Mouse (Mus musculus) lung, embryonic 16.5 days (tissue): Measurements from ENCODE around the gene Zfp282. TPM values are rescaled to one million over a fixed set of nuclear protein-coding genes. Genes with fewer than 3 reads are reported as not detected.

Experiments
- ATAC-seq: fragments of 200-750 bp; cut with Nextera tagmentation; 2 replicates; pipeline ENCODE4 v1.8.0; 2017; ENCODE audit warnings: low read depth, mild to moderate bottlenecking, moderate library complexity
- H3K27ac ChIP-seq: fragments of 300-500 bp; sonication (generic); 2 replicates; pipeline ENCODE4 v1.5.1; 2014; ENCODE audit warnings: mild to moderate bottlenecking, control low read depth, low read length
- H3K27me3 ChIP-seq: fragments of 300-500 bp; sonication (generic); 2 replicates; pipeline ENCODE4 v1.6.1; 2014; ENCODE audit warnings: low read depth, low read length, mixed read lengths; ENCODE audit not compliant: control insufficient read depth, insufficient read depth
- H3K36me3 ChIP-seq: fragments of 300-500 bp; sonication (generic); 2 replicates; pipeline ENCODE4 v1.6.1; 2014; ENCODE audit warnings: low read length; ENCODE audit not compliant: control insufficient read depth, insufficient read depth
- H3K4me1 ChIP-seq: fragments of 300-500 bp; sonication (generic); replicated peaks from 2 replicates; pipeline ENCODE4 v1.6.1; 2014; ENCODE audit warnings: low read length, mixed read lengths; ENCODE audit not compliant: control insufficient read depth, insufficient read depth
- H3K4me2 ChIP-seq: fragments of 300-500 bp; sonication (generic); 2 replicates; pipeline ENCODE4 v1.6.1; 2014; ENCODE audit warnings: low read depth, low read length, control low read depth
- H3K4me3 ChIP-seq: fragments of 300-500 bp; sonication (generic); 2 replicates; pipeline ENCODE4 v1.5.1; 2014; ENCODE audit warnings: mild to moderate bottlenecking, low read length, control low read depth
- H3K9ac ChIP-seq: fragments of 300-500 bp; sonication (generic); 2 replicates; pipeline ENCODE4 v1.6.1; 2014; ENCODE audit warnings: low read length, control low read depth
- H3K9me3 ChIP-seq: fragments of 300-500 bp; sonication (generic); 2 replicates; pipeline ENCODE4 v1.6.1; 2016; ENCODE audit warnings: low read length; ENCODE audit not compliant: control insufficient read depth
- WGBS: fragments of 180-500 bp; shearing (Covaris S2); extraction: QIAGEN DNeasy Blood & Tissue Kit; methylation state at CpG from one replicate; pipeline ENCODE4 v1.1.7; 2014; 5-methylcytosine and 5-hydroxymethylcytosine counted together
- polyA plus RNA-seq: library from polyadenylated mRNA; unstranded; fragments of >200 nt; fragmentation: Nextera tagmentation; extraction: Ambion mirVana; gene quantifications from 2 replicates; pipeline ENCODE4 v1.2.1, GENCODE M21; 2015

Zfp282 gene
- polyA plus RNA-seq, 1 experiment from 2014 or later: 14.3 TPM

DNA sequence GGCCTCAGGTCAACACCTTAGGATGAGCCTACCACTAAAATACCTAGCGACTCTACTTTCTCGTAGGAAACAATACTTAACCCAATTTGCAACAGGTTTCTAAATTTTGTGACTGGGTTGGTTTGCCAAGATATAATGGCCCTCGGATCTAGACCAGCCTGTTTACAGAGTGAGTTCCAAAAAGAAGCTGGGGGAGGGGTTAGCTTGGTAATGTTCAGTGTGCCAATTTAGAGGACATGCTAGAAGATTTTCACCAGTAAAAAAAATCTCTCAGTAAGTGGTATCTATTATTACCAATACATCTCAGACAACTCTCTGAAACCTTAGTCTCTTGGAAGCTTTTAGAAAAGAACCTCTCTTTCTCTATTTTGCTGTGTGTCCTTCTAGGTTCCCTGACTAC is 66.7 kb downstream of the Zfp282 start:
- Histone ChIP-seq H3K9ac (peak overlapping the region; percentile 78), H3K9me3 (no peaks in the 10 kb centered on the region), H3K4me3 (peak overlapping the region; percentile 56), H3K4me1 (peaks cover 3% of the 10 kb centered on the region), H3K27me3 (no peaks in the 10 kb centered on the region), H3K36me3 (peaks cover 5% of the 10 kb centered on the region), H3K27ac (no peak overlapping the region), H3K4me2 (peak overlapping the region; percentile 86)
- no peak for ATAC-seq
- WGBS: 68% methylated on average over 3 of the region's 3 CpGs

DNA sequence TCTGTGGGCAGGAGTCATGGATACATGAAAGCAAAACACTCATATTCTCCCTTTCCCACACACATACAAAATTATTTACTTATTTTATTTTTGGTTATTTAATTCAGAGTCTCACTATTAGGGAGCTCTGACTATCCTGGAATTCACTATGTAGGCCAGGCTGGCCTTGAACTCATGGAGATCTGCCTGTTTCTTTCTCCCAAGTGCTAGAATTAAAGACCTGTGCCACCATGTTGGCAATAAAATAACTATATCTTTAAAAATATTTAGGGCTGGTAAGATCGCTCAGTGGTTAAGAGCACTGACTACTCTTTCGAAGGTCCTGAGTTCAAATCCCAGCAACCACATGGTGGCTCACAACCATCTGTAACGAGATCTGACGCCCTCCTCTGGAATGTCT is 70.4 kb downstream of the Zfp282 start:
- Histone ChIP-seq H3K9ac (no peak overlapping the region), H3K9me3 (no peaks in the 10 kb centered on the region), H3K4me1 (peaks cover 2% of the 10 kb centered on the region), H3K36me3 (peaks cover 5% of the 10 kb centered on the region), H3K4me3 (no peak overlapping the region), H3K27me3 (no peaks in the 10 kb centered on the region), H3K27ac (no peak overlapping the region), H3K4me2 (no peak overlapping the region)
- no peak for ATAC-seq
- WGBS: 90% methylated on average over 4 of the region's 4 CpGs

DNA sequence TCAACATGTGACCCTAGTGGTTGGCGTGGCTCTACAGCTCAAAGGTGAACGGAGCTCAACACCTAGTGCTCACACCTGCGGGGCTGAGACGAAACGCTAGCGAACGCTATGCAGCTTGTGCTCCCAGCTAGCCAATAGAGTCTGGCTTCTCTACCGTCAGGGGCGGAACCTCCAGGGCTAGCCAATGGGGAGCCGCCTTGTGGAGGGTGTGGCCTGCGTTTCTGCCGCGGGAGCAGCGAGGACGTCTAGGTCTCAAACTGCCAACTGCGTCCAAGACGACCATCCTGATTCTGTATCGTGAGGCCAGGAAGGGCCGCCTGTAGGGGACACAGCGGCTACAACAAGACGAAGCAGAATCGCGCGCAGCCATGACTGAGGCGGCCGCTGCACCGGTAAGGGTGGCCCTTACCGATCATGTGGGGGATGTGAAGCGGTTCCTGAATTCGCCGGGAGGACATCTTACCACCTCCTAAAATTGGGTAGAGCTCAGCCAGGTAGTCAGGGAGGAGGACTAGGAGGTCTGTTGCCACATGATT is 76.3 kb downstream of the Zfp282 start, which contains the start of gene Zfp956:
TSS of gene Zfp956 (plus strand) at position 200 of the 536 bp plus-strand sequence.
- ATAC-seq: peak; percentile 99
- Histone ChIP-seq H3K9me3 (no peaks in the 10 kb centered on the region), H3K27me3 (no peaks in the 10 kb centered on the region)

DNA sequence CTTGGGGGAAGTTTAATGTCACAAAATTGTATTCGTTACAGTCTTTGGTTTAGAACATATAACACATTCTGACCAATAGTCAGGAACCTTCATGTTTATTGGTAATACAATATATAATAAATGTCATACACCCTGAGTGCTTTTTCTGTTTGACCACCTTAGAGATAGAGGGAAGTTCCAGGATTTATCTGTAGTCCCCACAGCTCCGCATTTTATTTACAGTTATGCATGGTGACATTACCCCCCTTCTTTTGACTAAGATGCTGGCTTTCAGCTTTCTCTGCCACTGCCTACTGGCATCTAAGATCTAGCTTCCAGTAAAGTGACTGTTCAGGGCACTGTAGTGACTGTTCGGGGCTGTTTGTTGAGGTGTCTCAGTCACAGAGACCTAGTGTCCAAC is 77.4 kb downstream of the Zfp282 start:
- H3K36me3 ChIP-seq: no peaks in the 10 kb centered on the region; the same call in 1 of the 2 replicates
- H3K9ac ChIP-seq: no peak overlapping the region
- H3K4me2 ChIP-seq: peak overlapping the region; percentile 86
- ATAC-seq: no peak
- WGBS: 82% methylated on average over 3 of the region's 3 CpGs
- no peak overlapping the region for H3K27ac ChIP-seq
- no peaks in the 10 kb centered on the region for H3K27me3 ChIP-seq
- H3K4me1 ChIP-seq: peaks cover 8% of the 10 kb centered on the region
- peak overlapping the region; percentile 62; the same call in 1 of the 2 replicates for H3K4me3 ChIP-seq
- no peaks in the 10 kb centered on the region for H3K9me3 ChIP-seq

More for the DNA sequence above, 76.3 kb downstream of the Zfp282 start, which contains the start of gene Zfp956:
- WGBS: under 1% methylated on average over 31 of the region's 31 CpGs
- Histone ChIP-seq H3K4me2 (peak within 1 kb of the TSS; percentile 86), H3K36me3 (no peaks in the 10 kb centered on the region; the same call in 1 of the 2 replicates), H3K4me1 (peaks cover 8% of the 10 kb centered on the region), H3K4me3 (peak within 1 kb of the TSS; percentile 62), H3K27ac (peak within 1 kb of the TSS; percentile 67), H3K9ac (peak within 1 kb of the TSS; percentile 82)

DNA sequence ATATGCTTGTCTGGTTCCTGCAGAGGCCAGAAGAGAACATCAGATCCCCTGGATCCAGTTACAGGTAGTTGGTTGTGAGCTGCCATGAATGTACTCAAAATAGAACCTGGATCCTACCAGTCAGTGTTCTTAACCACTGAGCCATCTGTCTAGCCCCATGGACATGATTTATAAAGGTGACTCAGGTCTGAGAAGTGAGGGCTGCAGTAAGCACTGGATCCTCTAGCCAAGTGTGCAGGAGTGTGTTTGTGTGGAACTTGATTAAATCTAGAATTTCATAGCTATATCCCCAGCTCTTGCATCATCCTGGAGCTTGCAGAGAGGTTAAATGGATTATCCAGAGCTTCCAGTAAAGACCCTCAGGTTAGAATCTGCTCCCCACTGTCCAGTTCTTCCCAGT is 80.8 kb downstream of the Zfp282 start:
- peaks cover 6% of the 10 kb centered on the region for H3K4me1 ChIP-seq
- no peaks in the 10 kb centered on the region for H3K9me3 ChIP-seq
- ATAC-seq: no peak
- no peak overlapping the region for H3K27ac ChIP-seq
- H3K4me3 ChIP-seq: no peak overlapping the region
- H3K9ac ChIP-seq: no peak overlapping the region
- H3K27me3 ChIP-seq: no peaks in the 10 kb centered on the region
- no peak overlapping the region for H3K4me2 ChIP-seq
- peaks cover 6% of the 10 kb centered on the region; the same call in 1 of the 2 replicates for H3K36me3 ChIP-seq

Other genes starting within 250 kb of the Zfp282 start
- gene Pdia4, start 63.8 kb upstream of the Zfp282 start, polyA plus RNA-seq: 334 and 362 TPM in 2 replicates
- gene Zfp786, start 46.3 kb upstream of the Zfp282 start, polyA plus RNA-seq: 3.1 and 4.7 TPM in 2 replicates
- 8.6 and 8.9 TPM in 2 replicates for gene Zfp398, start 41.5 kb upstream of the Zfp282 start, polyA plus RNA-seq
- 19.9 and 20.5 TPM in 2 replicates for gene Zfp212, start 43.3 kb downstream of the Zfp282 start, polyA plus RNA-seq
- gene Zfp956, start 76.2 kb downstream of the Zfp282 start, polyA plus RNA-seq: 8.6 and 9.2 TPM in 2 replicates
- gene Zfp777, start 171.7 kb downstream of the Zfp282 start, polyA plus RNA-seq: 4.8 and 6.1 TPM in 2 replicates
- gene Zfp746, start 209.4 kb downstream of the Zfp282 start, polyA plus RNA-seq: 7.0 and 11.3 TPM in 2 replicates